Mouse (Mus musculus): Measurements from ENCODE around the gene Styk1.

Styk1 gene

DNA sequence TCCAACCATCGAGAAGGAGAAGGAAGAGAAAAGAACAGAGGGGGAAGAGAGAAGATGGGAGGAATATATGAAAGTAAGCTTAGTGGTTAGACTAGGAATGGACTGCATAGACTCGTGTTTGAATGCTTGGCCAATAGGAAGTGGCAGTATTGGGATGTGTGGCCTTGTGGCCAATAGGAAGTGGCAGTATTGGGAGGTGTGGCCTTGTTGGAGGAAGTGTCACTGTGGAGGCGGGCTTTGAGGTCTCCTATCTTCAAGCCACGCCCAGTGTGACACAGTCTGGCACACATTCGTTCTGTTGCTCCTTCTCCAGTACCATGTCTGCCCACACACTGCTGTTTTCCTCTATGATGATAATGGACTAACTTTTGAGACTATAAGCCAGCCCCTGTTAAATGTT lies 7.3 kb upstream of the Styk1 start:
- Histone ChIP-seq H3K4me1 (replicated peaks; ENCODE audit: low read depth, low read length) (no peaks in the 10 kb centered on the region), H3K36me3 (ENCODE audit: insufficient read depth, low read length) (peaks cover 24% of the 10 kb centered on the region), H3K27me3 (ENCODE audit: insufficient read depth, low read length) (no peaks in the 10 kb centered on the region), H3K4me3 (replicated peaks; ENCODE audit: low read length) (no peak overlapping the region), H3K9me3 (ENCODE audit: low read length) (no peaks in the 10 kb centered on the region)
- TF ChIP-seq CTCF (conservative IDR thresholded peaks at IDR 0.05; ENCODE audit: low read length) = no peak
- no peak for TF ChIP-seq NANOG (IDR thresholded peaks at IDR 0.05; ENCODE audit: borderline replicate concordance, low read length)
- TF ChIP-seq POU5F1 (IDR thresholded peaks at IDR 0.05; ENCODE audit: borderline replicate concordance, low read length) = no peak

DNA sequence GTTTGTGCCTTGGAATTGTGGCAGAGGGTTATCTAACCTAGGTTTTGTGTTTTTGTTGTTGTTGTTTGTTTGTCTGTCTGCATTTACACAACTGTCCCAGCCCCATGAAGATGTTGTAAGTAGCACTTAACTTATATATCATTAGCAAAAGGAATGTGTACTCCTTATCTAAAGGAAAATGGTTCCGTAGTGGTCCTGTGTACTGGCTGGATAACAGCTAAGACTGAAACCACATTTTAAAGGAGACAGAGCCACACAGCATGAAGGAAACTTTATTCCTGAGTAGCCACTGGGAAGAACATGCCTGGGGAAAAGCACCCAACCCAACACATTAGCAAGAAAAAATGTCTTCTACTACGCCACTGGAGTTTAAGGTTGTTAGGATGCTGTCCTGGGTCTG lies 6.1 kb upstream of the Styk1 start:
- Histone ChIP-seq H3K27me3 (ENCODE audit: insufficient read depth, low read length) (peaks cover 5% of the 10 kb centered on the region; the same call in 1 of the 2 replicates), H3K4me3 (replicated peaks; ENCODE audit: low read length) (no peak overlapping the region), H3K36me3 (ENCODE audit: insufficient read depth, low read length) (peaks cover 13% of the 10 kb centered on the region), H3K4me1 (replicated peaks; ENCODE audit: low read depth, low read length) (no peaks in the 10 kb centered on the region), H3K9me3 (ENCODE audit: low read length) (no peaks in the 10 kb centered on the region)
- TF ChIP-seq NANOG (IDR thresholded peaks at IDR 0.05; ENCODE audit: borderline replicate concordance, low read length) (no peak), CTCF (conservative IDR thresholded peaks at IDR 0.05; ENCODE audit: low read length) (no peak), POU5F1 (IDR thresholded peaks at IDR 0.05; ENCODE audit: borderline replicate concordance, low read length) (no peak)

DNA sequence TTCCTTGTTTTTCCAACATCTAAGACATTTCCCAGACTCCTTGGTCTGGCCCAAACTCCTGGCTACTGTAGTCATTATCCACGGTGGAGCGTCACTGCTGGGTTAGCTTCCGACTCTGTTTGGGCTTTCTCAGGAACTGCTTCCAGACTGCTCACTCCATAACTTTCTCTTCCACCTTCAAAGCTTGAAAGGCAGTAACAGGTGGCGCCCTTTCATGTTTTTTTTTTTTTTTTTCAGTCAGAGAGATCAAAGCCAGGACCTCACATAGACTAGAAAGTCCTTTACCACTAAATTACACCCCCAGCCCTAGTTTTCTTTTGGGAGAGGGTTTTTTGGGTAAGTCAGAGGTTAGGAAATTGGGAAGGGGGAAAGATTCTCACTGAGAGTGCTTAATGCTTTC lies 1.5 kb upstream of the Styk1 start:
- H3K36me3 ChIP-seq (ENCODE audit: insufficient read depth, low read length) = no peaks in the 10 kb centered on the region
- peaks cover 12% of the 10 kb centered on the region for H3K4me1 ChIP-seq (replicated peaks; ENCODE audit: low read depth, low read length)
- H3K9me3 ChIP-seq (ENCODE audit: low read length) = no peaks in the 10 kb centered on the region
- no peak for TF ChIP-seq POU5F1 (IDR thresholded peaks at IDR 0.05; ENCODE audit: borderline replicate concordance, low read length)
- H3K27me3 ChIP-seq (ENCODE audit: insufficient read depth, low read length) = peaks cover 5% of the 10 kb centered on the region; the same call in 1 of the 2 replicates
- no peak overlapping the region for H3K4me3 ChIP-seq (replicated peaks; ENCODE audit: low read length)

DNA sequence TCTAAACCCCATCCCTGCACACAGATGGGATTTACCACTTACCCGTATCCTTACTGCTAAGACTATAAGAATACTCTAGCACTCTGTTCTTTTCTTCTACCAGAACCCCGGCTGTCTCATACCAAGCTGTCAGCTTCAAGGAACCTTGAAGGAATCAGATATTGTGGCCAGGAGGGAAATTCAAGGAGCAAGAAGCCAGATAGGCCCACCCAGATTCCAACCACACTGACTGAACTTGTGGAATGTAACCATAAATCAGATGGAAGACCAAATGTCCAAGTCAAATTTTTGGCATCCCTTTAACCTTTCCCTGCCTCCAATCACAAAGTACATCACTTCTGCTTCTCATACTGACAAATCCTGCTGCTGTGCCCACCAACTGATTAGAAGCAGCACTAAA lies 6.4 kb downstream of the Styk1 start:
- no peaks in the 10 kb centered on the region for H3K27me3 ChIP-seq (ENCODE audit: insufficient read depth, low read length)
- TF ChIP-seq CTCF (conservative IDR thresholded peaks at IDR 0.05; ENCODE audit: low read length) (no peak), POU5F1 (IDR thresholded peaks at IDR 0.05; ENCODE audit: borderline replicate concordance, low read length) (no peak)
- H3K9me3 ChIP-seq (ENCODE audit: low read length) = no peaks in the 10 kb centered on the region
- no peaks in the 10 kb centered on the region for H3K36me3 ChIP-seq (ENCODE audit: insufficient read depth, low read length)
- no peak overlapping the region for H3K4me3 ChIP-seq (replicated peaks; ENCODE audit: low read length)
- no peaks in the 10 kb centered on the region for H3K4me1 ChIP-seq (replicated peaks; ENCODE audit: low read depth, low read length)

DNA sequence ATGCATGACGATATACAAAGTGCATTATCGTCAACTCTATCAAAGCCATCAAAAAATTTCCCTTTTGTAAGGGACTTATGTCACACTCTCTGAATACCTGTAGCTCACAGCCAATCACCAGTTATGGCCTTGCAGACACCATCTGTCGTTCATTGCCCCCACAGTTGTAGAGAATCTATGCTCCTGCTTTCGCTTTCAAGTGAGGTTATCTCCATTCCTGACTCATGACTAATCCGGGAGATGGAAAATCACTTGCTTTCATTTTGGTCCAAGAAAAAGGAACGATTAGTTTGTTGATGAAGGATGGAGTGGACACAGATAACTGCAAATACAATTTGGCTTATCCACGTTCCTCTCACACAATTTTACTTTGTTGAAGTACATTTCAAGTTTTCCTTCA lies 9.1 kb downstream of the Styk1 start:
- TF ChIP-seq NANOG (IDR thresholded peaks at IDR 0.05; ENCODE audit: borderline replicate concordance, low read length) (no peak), POU5F1 (IDR thresholded peaks at IDR 0.05; ENCODE audit: borderline replicate concordance, low read length) (no peak), CTCF (conservative IDR thresholded peaks at IDR 0.05; ENCODE audit: low read length) (no peak)
- H3K36me3 ChIP-seq (ENCODE audit: insufficient read depth, low read length) = no peaks in the 10 kb centered on the region
- no peaks in the 10 kb centered on the region for H3K27me3 ChIP-seq (ENCODE audit: insufficient read depth, low read length)
- H3K9me3 ChIP-seq (ENCODE audit: low read length) = no peaks in the 10 kb centered on the region
- H3K4me3 ChIP-seq (replicated peaks; ENCODE audit: low read length) = no peak overlapping the region
- H3K4me1 ChIP-seq (replicated peaks; ENCODE audit: low read depth, low read length) = no peaks in the 10 kb centered on the region

DNA sequence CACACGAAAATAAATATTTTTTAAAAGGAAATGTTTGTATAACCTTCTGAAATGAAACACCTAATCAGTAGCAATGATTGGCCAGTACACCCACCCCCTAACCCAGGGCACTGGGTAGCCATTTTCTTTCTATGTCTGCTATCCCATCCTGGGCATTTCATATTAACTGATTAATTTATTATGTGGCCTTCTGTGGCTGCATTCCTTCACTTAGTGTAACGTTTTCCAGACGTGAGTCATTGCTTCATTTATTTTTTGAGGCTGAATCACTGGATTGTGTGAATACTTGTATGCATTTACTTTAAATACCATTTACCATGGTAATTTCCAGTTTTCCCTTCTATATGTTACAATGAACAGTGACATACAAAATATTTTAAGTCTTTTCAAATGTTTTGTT lies 13.3 kb downstream of the Styk1 start:
- no peak overlapping the region for H3K4me3 ChIP-seq (replicated peaks; ENCODE audit: low read length)
- TF ChIP-seq NANOG (IDR thresholded peaks at IDR 0.05; ENCODE audit: borderline replicate concordance, low read length) (no peak), CTCF (conservative IDR thresholded peaks at IDR 0.05; ENCODE audit: low read length) (no peak), POU5F1 (IDR thresholded peaks at IDR 0.05; ENCODE audit: borderline replicate concordance, low read length) (no peak)
- no peaks in the 10 kb centered on the region for H3K9me3 ChIP-seq (ENCODE audit: low read length)
- no peaks in the 10 kb centered on the region for H3K27me3 ChIP-seq (ENCODE audit: insufficient read depth, low read length)
- H3K36me3 ChIP-seq (ENCODE audit: insufficient read depth, low read length) = no peaks in the 10 kb centered on the region
- H3K4me1 ChIP-seq (replicated peaks; ENCODE audit: low read depth, low read length) = no peaks in the 10 kb centered on the region

DNA sequence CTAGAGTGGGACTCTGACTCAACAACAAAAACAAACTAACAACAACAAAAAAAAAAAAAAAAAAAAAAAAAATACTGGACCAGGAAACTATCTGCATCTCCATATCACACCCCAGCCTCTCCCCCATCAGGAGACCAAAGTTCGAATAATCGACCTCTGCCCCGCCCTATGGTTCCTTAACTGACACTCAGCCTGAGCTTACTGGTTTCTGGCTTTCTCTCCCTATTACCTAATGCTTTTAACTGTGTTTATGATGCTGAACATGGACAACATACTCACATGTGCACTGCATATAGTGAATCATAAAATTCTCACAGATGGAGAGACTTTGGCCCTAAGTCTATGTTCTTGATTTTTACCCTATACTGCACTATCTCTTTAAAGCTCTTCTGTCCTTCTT lies 14.1 kb downstream of the Styk1 start:
- H3K9me3 ChIP-seq (ENCODE audit: low read length) = no peaks in the 10 kb centered on the region
- TF ChIP-seq CTCF (conservative IDR thresholded peaks at IDR 0.05; ENCODE audit: low read length) (no peak), NANOG (IDR thresholded peaks at IDR 0.05; ENCODE audit: borderline replicate concordance, low read length) (no peak), POU5F1 (IDR thresholded peaks at IDR 0.05; ENCODE audit: borderline replicate concordance, low read length) (no peak)
- H3K27me3 ChIP-seq (ENCODE audit: insufficient read depth, low read length) = no peaks in the 10 kb centered on the region
- no peak overlapping the region for H3K4me3 ChIP-seq (replicated peaks; ENCODE audit: low read length)
- no peaks in the 10 kb centered on the region for H3K4me1 ChIP-seq (replicated peaks; ENCODE audit: low read depth, low read length)
- no peaks in the 10 kb centered on the region for H3K36me3 ChIP-seq (ENCODE audit: insufficient read depth, low read length)

DNA sequence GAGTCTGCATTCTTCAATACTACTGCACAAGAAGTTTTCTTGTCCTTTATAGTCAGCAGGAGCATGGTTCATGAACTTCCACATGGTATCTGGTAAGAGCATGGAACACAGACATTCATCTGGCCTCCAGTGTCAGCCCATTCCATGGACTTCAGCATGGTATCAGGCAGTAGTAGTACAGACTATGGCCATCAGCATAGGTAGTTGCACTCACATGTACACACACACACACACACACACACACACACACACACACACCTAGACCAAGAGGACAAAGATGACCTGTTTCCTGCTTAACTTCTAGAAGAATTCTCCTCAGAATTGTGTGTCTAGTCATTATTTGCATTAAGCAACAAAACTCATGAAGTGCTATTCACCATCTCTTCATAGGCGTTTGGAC lies 14.6 kb downstream of the Styk1 start:
- Histone ChIP-seq H3K9me3 (ENCODE audit: low read length) (no peaks in the 10 kb centered on the region), H3K4me3 (replicated peaks; ENCODE audit: low read length) (no peak overlapping the region), H3K36me3 (ENCODE audit: insufficient read depth, low read length) (no peaks in the 10 kb centered on the region), H3K4me1 (replicated peaks; ENCODE audit: low read depth, low read length) (no peaks in the 10 kb centered on the region), H3K27me3 (ENCODE audit: insufficient read depth, low read length) (no peaks in the 10 kb centered on the region)
- TF ChIP-seq CTCF (conservative IDR thresholded peaks at IDR 0.05; ENCODE audit: low read length) (no peak), POU5F1 (IDR thresholded peaks at IDR 0.05; ENCODE audit: borderline replicate concordance, low read length) (no peak), NANOG (IDR thresholded peaks at IDR 0.05; ENCODE audit: borderline replicate concordance, low read length) (no peak)

DNA sequence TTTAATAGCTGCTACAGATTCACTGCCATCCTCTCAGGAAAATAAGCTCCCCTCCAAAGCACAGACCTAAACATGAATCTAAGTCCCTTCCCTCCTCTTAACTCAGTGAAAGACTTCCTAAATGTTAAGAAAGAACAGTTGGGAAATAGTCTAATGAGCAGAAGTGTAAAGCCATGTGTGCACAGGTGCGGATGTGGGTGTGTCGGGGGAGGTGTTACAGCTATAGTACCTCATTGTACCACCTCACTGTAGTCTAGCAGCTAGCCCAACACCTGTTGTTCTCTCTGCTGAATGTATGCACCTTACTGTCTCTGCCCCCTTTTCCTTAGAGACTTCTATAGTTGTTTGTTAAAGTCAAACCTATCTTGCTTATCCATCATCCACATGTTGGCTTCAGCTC lies 26.3 kb downstream of the Styk1 start:
- TF ChIP-seq CTCF (conservative IDR thresholded peaks at IDR 0.05; ENCODE audit: low read length) = no peak
- no peak for TF ChIP-seq POU5F1 (IDR thresholded peaks at IDR 0.05; ENCODE audit: borderline replicate concordance, low read length)
- no peak for TF ChIP-seq NANOG (IDR thresholded peaks at IDR 0.05; ENCODE audit: borderline replicate concordance, low read length)
- H3K4me1 ChIP-seq (replicated peaks; ENCODE audit: low read depth, low read length) = no peaks in the 10 kb centered on the region
- no peaks in the 10 kb centered on the region for H3K9me3 ChIP-seq (ENCODE audit: low read length)
- H3K4me3 ChIP-seq (replicated peaks; ENCODE audit: low read length) = no peak overlapping the region
- no peaks in the 10 kb centered on the region for H3K27me3 ChIP-seq (ENCODE audit: insufficient read depth, low read length)
- no peaks in the 10 kb centered on the region for H3K36me3 ChIP-seq (ENCODE audit: insufficient read depth, low read length)
